Mouse (Mus musculus): ENCODE results near the gene Ehmt1. TPM values are rescaled to one million over a fixed set of nuclear protein-coding genes. Genes with fewer than 3 reads are reported as not detected.

The Ehmt1 gene
- polyA plus RNA-seq, 1 experiment from 2014 or later = 47.5 TPM

GRCm38 (mm10) chr2:24919839-24920175 lies 393 bp upstream of the Ehmt1 start:
- no peaks in the 10 kb centered on the region for H3K27me3 ChIP-seq (ENCODE audit: insufficient read depth, low read length)
- 9% methylated on average over 8 of the region's 8 CpGs for WGBS
- TF ChIP-seq CTCF (IDR thresholded peaks at IDR 0.05; ENCODE audit: low read depth) = no peak

DNA sequence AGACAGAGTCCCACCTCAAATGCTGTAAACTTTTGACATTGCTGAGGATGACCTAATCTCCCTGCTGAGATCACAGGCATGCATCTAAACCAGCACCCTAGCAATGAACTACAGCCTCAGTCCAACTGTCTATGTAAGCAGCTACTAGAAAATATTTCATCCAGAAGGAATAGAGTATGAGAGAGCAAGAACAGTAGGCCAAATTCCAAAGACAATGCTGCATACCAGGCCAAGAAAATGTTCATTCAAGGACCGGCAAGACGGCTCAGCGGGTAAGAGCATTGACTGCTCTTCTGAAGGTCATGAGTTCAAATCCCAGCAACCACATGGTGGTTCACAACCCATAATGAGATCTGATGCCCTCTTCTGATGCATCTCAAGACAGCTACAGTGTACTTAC lies 4.7 kb downstream of the Ehmt1 start:
- H3K36me3 ChIP-seq (ENCODE audit: insufficient read depth, low read length) = no peaks in the 10 kb centered on the region
- no peaks in the 10 kb centered on the region for H3K27me3 ChIP-seq (ENCODE audit: insufficient read depth, low read length)
- no peak overlapping the region for H3K4me3 ChIP-seq (replicated peaks; ENCODE audit: low read depth, low read length)
- H3K9me3 ChIP-seq (replicated peaks; ENCODE audit: low read length) = no peaks in the 10 kb centered on the region
- DNase-seq (ENCODE audit: low spot score) = peak; percentile 25
- no peak for ATAC-seq (replicated peaks; ENCODE audit: low FRiP score, low read depth)
- no peak overlapping the region for H3K9ac ChIP-seq (ENCODE audit: low read depth, low read length)
- WGBS = 74% methylated on average over 3 of the region's 3 CpGs
- peaks cover 7% of the 10 kb centered on the region for H3K4me1 ChIP-seq (replicated peaks; ENCODE audit: insufficient read depth, low read length)
- no peak overlapping the region for H3K27ac ChIP-seq
- H3K4me2 ChIP-seq (ENCODE audit: low read length) = no peak overlapping the region
- TF ChIP-seq CTCF (IDR thresholded peaks at IDR 0.05; ENCODE audit: low read depth) = no peak

More at GRCm38 (mm10) chr2:24919839-24920175, 393 bp upstream of the Ehmt1 start:
- peak overlapping the region; percentile 97 for H3K9ac ChIP-seq (ENCODE audit: low read depth, low read length)
- H3K27ac ChIP-seq = peak overlapping the region; percentile 95
- peaks cover 7% of the 10 kb centered on the region for H3K4me1 ChIP-seq (replicated peaks; ENCODE audit: insufficient read depth, low read length)
- DNase-seq (ENCODE audit: low spot score) (no peak), ATAC-seq (replicated peaks; ENCODE audit: low FRiP score, low read depth) (peak; percentile 35; the same call in 1 of the 2 replicates)
- H3K9me3 ChIP-seq (replicated peaks; ENCODE audit: low read length) = no peaks in the 10 kb centered on the region
- peak overlapping the region; percentile 100 for H3K4me3 ChIP-seq (replicated peaks; ENCODE audit: low read depth, low read length)
- H3K36me3 ChIP-seq (ENCODE audit: insufficient read depth, low read length) = no peaks in the 10 kb centered on the region
- peak overlapping the region; percentile 72 for H3K4me2 ChIP-seq (ENCODE audit: low read length)

- Histone ChIP-seq H3K27ac (no peak overlapping the region), H3K4me3 (replicated peaks; ENCODE audit: low read depth, low read length) (no peak overlapping the region), H3K4me1 (replicated peaks; ENCODE audit: insufficient read depth, low read length) (peaks cover 3% of the 10 kb centered on the region), H3K9me3 (replicated peaks; ENCODE audit: low read length) (no peaks in the 10 kb centered on the region), H3K9ac (ENCODE audit: low read depth, low read length) (no peak overlapping the region), H3K4me2 (ENCODE audit: low read length) (no peak overlapping the region), H3K27me3 (ENCODE audit: insufficient read depth, low read length) (no peaks in the 10 kb centered on the region), H3K36me3 (ENCODE audit: insufficient read depth, low read length) (no peaks in the 10 kb centered on the region)
- DNase-seq (ENCODE audit: low spot score) (no peak), ATAC-seq (replicated peaks; ENCODE audit: low FRiP score, low read depth) (no peak)
- TF ChIP-seq CTCF (IDR thresholded peaks at IDR 0.05; ENCODE audit: low read depth) = no peak
These were observed 6.8 kb downstream of the Ehmt1 start for GRCm38 (mm10) chr2:24912589-24912988.

DNA sequence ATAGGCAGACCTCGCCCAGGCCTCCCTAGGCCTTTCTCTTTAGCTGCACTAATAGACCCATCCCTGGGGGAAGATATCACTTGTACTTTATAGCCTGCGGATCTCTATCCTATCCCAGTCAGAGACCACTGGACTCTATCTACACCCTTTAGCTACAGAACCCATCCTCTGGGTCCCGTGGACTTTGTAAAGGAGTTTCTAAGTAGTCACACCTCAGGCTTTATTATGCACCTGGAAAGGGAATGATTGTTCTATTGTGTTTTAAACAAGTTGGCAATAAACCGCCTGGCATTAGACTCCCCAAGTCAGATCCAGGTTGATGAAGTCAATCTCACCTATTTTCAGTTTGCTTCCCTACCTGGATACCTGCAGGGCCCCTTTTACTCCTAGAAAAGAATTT lies 7.2 kb downstream of the Ehmt1 start:
- H3K4me1 ChIP-seq (replicated peaks; ENCODE audit: insufficient read depth, low read length) = no peaks in the 10 kb centered on the region

GRCm38 (mm10) chr2:24910481-24910880 lies 8.9 kb downstream of the Ehmt1 start:
- TF ChIP-seq CTCF (IDR thresholded peaks at IDR 0.05; ENCODE audit: low read depth) = no peak
- DNase-seq (ENCODE audit: low spot score) = no peak

More for the DNA sequence above, 7.2 kb downstream of the Ehmt1 start:
- no peak overlapping the region for H3K9ac ChIP-seq (ENCODE audit: low read depth, low read length)
- no peaks in the 10 kb centered on the region for H3K36me3 ChIP-seq (ENCODE audit: insufficient read depth, low read length)
- 75% methylated on average over 4 of the region's 4 CpGs for WGBS
- no peaks in the 10 kb centered on the region for H3K9me3 ChIP-seq (replicated peaks; ENCODE audit: low read length)
- DNase-seq (ENCODE audit: low spot score) (no peak), ATAC-seq (replicated peaks; ENCODE audit: low FRiP score, low read depth) (no peak)
- no peak overlapping the region for H3K4me2 ChIP-seq (ENCODE audit: low read length)
- H3K27ac ChIP-seq = no peak overlapping the region
- H3K4me3 ChIP-seq (replicated peaks; ENCODE audit: low read depth, low read length) = no peak overlapping the region
- no peak for TF ChIP-seq CTCF (IDR thresholded peaks at IDR 0.05; ENCODE audit: low read depth)
- no peaks in the 10 kb centered on the region for H3K27me3 ChIP-seq (ENCODE audit: insufficient read depth, low read length)

DNA sequence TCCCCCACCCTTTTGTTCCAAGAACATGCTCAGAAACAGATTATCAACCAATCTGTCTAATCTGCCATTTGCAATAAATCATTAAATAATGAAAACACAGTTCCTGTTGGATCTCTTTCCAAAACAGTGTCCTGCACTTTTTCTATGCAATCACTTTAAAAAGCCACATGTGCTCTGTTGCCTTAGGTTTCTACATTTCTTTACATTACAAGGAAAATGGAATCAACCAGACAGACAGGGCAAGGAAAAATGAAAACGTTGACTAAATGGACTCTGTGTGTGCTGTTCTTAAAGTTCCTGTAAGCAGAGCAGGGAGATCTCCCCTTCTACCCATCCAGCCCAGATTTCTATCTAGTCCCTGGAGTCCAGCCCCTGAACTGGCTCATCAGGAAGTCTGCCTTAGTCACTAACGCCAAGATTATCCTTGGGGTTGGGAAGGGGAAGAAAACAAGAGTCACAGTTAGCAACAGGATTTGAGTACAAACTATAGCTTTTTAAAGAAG lies 13.7 kb downstream of the Ehmt1 start:
- no peak for ATAC-seq (replicated peaks; ENCODE audit: low FRiP score, low read depth)
- peak overlapping the region; percentile 51 for H3K27ac ChIP-seq
- 7% methylated on average over 2 of the region's 2 CpGs for WGBS

More at GRCm38 (mm10) chr2:24910481-24910880, 8.9 kb downstream of the Ehmt1 start:
- H3K4me3 ChIP-seq (replicated peaks; ENCODE audit: low read depth, low read length) = no peak overlapping the region
- no peak overlapping the region for H3K9ac ChIP-seq (ENCODE audit: low read depth, low read length)
- H3K9me3 ChIP-seq (replicated peaks; ENCODE audit: low read length) = no peaks in the 10 kb centered on the region
- no peak for ATAC-seq (replicated peaks; ENCODE audit: low FRiP score, low read depth)
- H3K27ac ChIP-seq = no peak overlapping the region
- 87% methylated on average over 4 of the region's 4 CpGs for WGBS
- H3K4me2 ChIP-seq (ENCODE audit: low read length) = no peak overlapping the region
- H3K4me1 ChIP-seq (replicated peaks; ENCODE audit: insufficient read depth, low read length) = peaks cover 4% of the 10 kb centered on the region
- H3K36me3 ChIP-seq (ENCODE audit: insufficient read depth, low read length) = no peaks in the 10 kb centered on the region
- no peaks in the 10 kb centered on the region for H3K27me3 ChIP-seq (ENCODE audit: insufficient read depth, low read length)

More for the DNA sequence above, 13.7 kb downstream of the Ehmt1 start:
- Histone ChIP-seq H3K4me3 (replicated peaks; ENCODE audit: low read depth, low read length) (no peak overlapping the region), H3K36me3 (ENCODE audit: insufficient read depth, low read length) (no peaks in the 10 kb centered on the region), H3K4me2 (ENCODE audit: low read length) (peak overlapping the region; percentile 23; the same call in 1 of the 2 replicates), H3K27me3 (ENCODE audit: insufficient read depth, low read length) (no peaks in the 10 kb centered on the region), H3K4me1 (replicated peaks; ENCODE audit: insufficient read depth, low read length) (peaks cover 8% of the 10 kb centered on the region), H3K9ac (ENCODE audit: low read depth, low read length) (no peak overlapping the region), H3K9me3 (replicated peaks; ENCODE audit: low read length) (no peaks in the 10 kb centered on the region)
- TF ChIP-seq CTCF (IDR thresholded peaks at IDR 0.05; ENCODE audit: low read depth) = no peak
- peak; percentile 17 for DNase-seq (ENCODE audit: low spot score)

All from kidney, postnatal 0 days (tissue).